30 mouse cellular contexts compared by ENCODE assay signal in the genomic region with DNA sequence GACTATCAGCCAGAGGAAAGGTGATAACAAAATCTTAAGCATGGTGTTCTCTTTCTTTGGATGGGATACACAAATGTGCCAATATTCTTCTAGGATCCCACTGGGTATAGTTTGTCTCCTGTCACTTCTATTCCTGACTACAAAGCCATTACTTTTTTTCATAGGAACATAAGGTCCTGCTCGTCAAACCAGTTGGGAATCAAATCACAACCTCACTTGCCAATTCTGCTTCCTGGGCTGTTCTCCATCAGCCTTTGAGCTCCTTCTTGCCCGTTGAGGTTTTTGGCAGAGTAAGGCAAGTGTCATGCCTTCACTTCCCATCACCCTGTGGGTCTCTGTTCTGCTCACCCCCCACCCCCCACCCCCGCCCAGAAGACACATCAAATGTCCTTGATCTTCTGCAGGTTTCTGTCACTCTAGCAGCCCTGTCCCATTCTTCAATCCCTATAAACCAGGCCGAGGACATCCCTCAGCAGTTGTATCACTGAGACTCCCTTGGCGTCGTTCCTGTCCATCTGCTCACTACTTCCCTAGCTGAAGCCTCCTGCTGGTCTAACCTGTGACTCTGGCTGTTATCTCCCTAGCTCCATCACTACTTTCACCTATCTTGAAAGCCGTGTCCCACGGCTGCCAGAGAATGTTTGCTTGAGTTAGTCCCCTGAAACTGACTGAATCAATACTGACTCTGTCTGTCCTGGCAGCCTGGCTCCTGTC. TPM values are rescaled to one million over a fixed set of nuclear protein-coding genes. Genes with fewer than 3 reads are reported as not detected.
DNase-seq lines count a peak whose midpoint lies in the region; ATAC-seq and TF ChIP-seq lines count a peak whose summit lies in the region.
"Had no signal": no experiment of that assay in that cellular context is flagged by ENCODE, and none has a peak within 500 bp of the region (broad histone marks: within the 10 kb centered on the region; RNA-seq: fewer than 3 reads in every experiment).

No protein-coding gene starts in this region.

- TF ChIP-seq POLR2A in liver, adult 2 months (IDR thresholded peaks at IDR 0.05; ENCODE audit: extremely low read depth, insufficient read depth, low read length): no peak

- peaks cover 27% of the 10 kb centered on the region for H3K36me3 ChIP-seq in liver, adult 2 months (ENCODE audit: control insufficient read depth, insufficient read depth, low read length)

- TF ChIP-seq CTCF in liver, adult 2 months (IDR thresholded peaks at IDR 0.05; ENCODE audit: low read depth, low read length): no peak

- H3K27me3 ChIP-seq in liver, adult 2 months (ENCODE audit: control insufficient read depth, insufficient read depth, low read length): no peaks in the 10 kb centered on the region
- H3K27me3 ChIP-seq: hindbrain, embryonic 15.5 days; limb, embryonic 15.5 days; neural tube, embryonic 12.5 days had no signal

- ATAC-seq in granulocyte monocyte progenitor cell, adult 5-6 weeks (replicated peaks; ENCODE audit: poor library complexity, severe bottlenecking): no peak
- ATAC-seq: activated CD4-positive, CD25-positive, alpha-beta regulatory T cell, adult 4 months; CD4-positive, CD25-positive, alpha-beta regulatory T cell, adult 4 months; inflammation-experienced regulatory T-cells, adult 6 months; midbrain, embryonic 16.5 days had no signal

- DNase-seq in liver, adult 2 months (ENCODE audit: extremely low read depth, low read depth, low spot score): peak; percentile 44
- no peak for DNase-seq in liver
- DNase-seq in cerebellum, adult 11-12 months: peak; percentile 92
- DNase-seq in cerebellum, adult 9-11 months: peak; percentile 94
- DNase-seq in right cerebral cortex, postnatal 25 days: no peak
- no peak for DNase-seq in kidney, postnatal 10 days
- DNase-seq: adrenal gland, adult 8-10 months; gastrocnemius, postnatal 10 days; heart, postnatal 14 days; kidney, adult 18-20 months; kidney, postnatal 4 days; layer of hippocampus, postnatal 36 days; left cerebral cortex, postnatal 4 days; lung, embryonic 14.5 days; lung, postnatal 14 days; right cerebral cortex, adult 18-20 months; right cerebral cortex, postnatal 4 days; thymus, adult 2 months; thymus, postnatal 36 days had no signal

- 54% methylated on average over 8 of the region's 8 CpGs for WGBS in liver, adult 2 months

- H3K9ac ChIP-seq in liver, adult 2 months (ENCODE audit: low read depth, low read length): no peak overlapping the region
- H3K9ac ChIP-seq: hindbrain, embryonic 15.5 days; limb, embryonic 15.5 days; liver, embryonic 15.5 days; lung, embryonic 14.5 days; neural tube, embryonic 12.5 days had no signal

- H3K4me3 ChIP-seq in liver, adult 2 months (ENCODE audit: insufficient read depth, low read depth, low read length): no peak overlapping the region
- H3K4me3 ChIP-seq: hindbrain, embryonic 10.5 days; hindbrain, embryonic 15.5 days; limb, embryonic 15.5 days; liver, embryonic 15.5 days; myocyte; neural tube, embryonic 12.5 days had no signal

- H3K79me2 ChIP-seq in liver, adult 2 months (ENCODE audit: control insufficient read depth, insufficient read depth, low read length): no peaks in the 10 kb centered on the region

- H3K27ac ChIP-seq in liver, adult 2 months (replicated peaks; ENCODE audit: insufficient read depth, low read depth, low read length): no peak overlapping the region
- H3K27ac ChIP-seq: hindbrain, embryonic 10.5 days; hindbrain, embryonic 15.5 days; limb, embryonic 15.5 days; liver, embryonic 15.5 days; neural tube, embryonic 12.5 days had no signal

- H3K4me1 ChIP-seq in liver, adult 2 months (ENCODE audit: control insufficient read depth, insufficient read depth, low read length): peaks cover 29% of the 10 kb centered on the region
- H3K4me1 ChIP-seq: limb, embryonic 15.5 days; neural tube, embryonic 12.5 days had no signal

RNA-seq across cellular contexts. Expression of gene Scd1, which starts 7.0 kb away (rescaled TPM):
- total RNA-seq in liver, adult 2 months (2014; rRNA removed): 1,338 and 2,774 TPM in 2 replicates
- polyA plus RNA-seq in liver, adult 2 months (2012; rRNA removed): 5,589 and 8,115 TPM in 2 replicates
- total RNA-seq in granulocyte monocyte progenitor cell, adult 5-6 weeks (2014; fragmentation: Nextera tagmentation): 0.41 TPM in 1 of 2 replicates, not detected in the other
- not detected in 2 replicates for total RNA-seq in granulocyte monocyte progenitor cell, adult 5-6 weeks (2017)

Comparison
In these comparisons a context has a peak if more than half of its experiments do, and no peak if none do; other contexts are left out.
1. DNase-seq: peak in liver, adult 2 months (single experiment), cerebellum, adult 11-12 months (single experiment) and cerebellum, adult 9-11 months (single experiment); none in liver (single experiment), right cerebral cortex, postnatal 25 days (single experiment) and kidney, postnatal 10 days (single experiment).
2. RNA of gene Scd1, which starts 7.0 kb away (total RNA-seq): 1,338 to 2,774 TPM in liver, adult 2 months; 0.41 TPM in granulocyte monocyte progenitor cell, adult 5-6 weeks; every median in the first group is over 100 times any median in the second.